Mouse (Mus musculus) forebrain, postnatal 0 days (tissue): ENCODE measurements at regions not wholly inside any gene's neighbourhood (a gene's known extent, or its start where the extent isn't known, plus 50 kb on each side); places are given as distances from the start of the nearest gene placed in this dataset.

Source experiments
- ATAC-seq: fragments of 200-750 bp; cut with Nextera tagmentation; 2 replicates; pipeline ENCODE4 v1.8.0; 2017; ENCODE audit warnings: mild to moderate bottlenecking, moderate library complexity
- DNase-seq: peaks from one replicate; pipeline ENCODE4 v3.0.0-alpha.2; 2015
- H3K27ac ChIP-seq: fragments of 300-500 bp; sonication (generic); 2 replicates; pipeline ENCODE4 v1.5.1; 2014; ENCODE audit warnings: low read depth, mild to moderate bottlenecking, antibody characterized with exemption, low read length, moderate library complexity, mixed read lengths
- H3K27me3 ChIP-seq: fragments of 300-500 bp; sonication (generic); 2 replicates; pipeline ENCODE4 v1.6.1; 2014; ENCODE audit warnings: mild to moderate bottlenecking, low read length, mixed read lengths; ENCODE audit not compliant: insufficient read depth
- H3K36me3 ChIP-seq: fragments of 300-500 bp; sonication (generic); 2 replicates; pipeline ENCODE4 v1.6.1; 2014; ENCODE audit warnings: mild to moderate bottlenecking, moderate library complexity; ENCODE audit not compliant: insufficient read depth
- H3K4me1 ChIP-seq: fragments of 300-500 bp; sonication (generic); 2 replicates; pipeline ENCODE4 v1.6.1; 2014; ENCODE audit warnings: antibody characterized with exemption; ENCODE audit not compliant: insufficient read depth
- H3K4me2 ChIP-seq: fragments of 300-500 bp; sonication (generic); 2 replicates; pipeline ENCODE4 v1.6.1; 2014; ENCODE audit warnings: low read depth, mild to moderate bottlenecking, moderate library complexity
- H3K4me3 ChIP-seq: fragments of 300-500 bp; sonication (generic); 2 replicates; pipeline ENCODE4 v1.5.1; 2014; ENCODE audit warnings: low read depth, low read length, mixed read lengths
- H3K9ac ChIP-seq: fragments of 300-500 bp; sonication (generic); 2 replicates; pipeline ENCODE4 v1.6.1; 2014; ENCODE audit warnings: mild to moderate bottlenecking
- H3K9me3 ChIP-seq: fragments of 300-500 bp; sonication (generic); 2 replicates; pipeline ENCODE4 v1.6.1; 2016; ENCODE audit warnings: low read length
- CTCF ChIP-seq: sonication (generic); IDR thresholded peaks from 2 replicates; pipeline ENCODE4 v1.5.1; 2016; ENCODE audit warnings: antibody characterized with exemption, control low read depth, low read depth
- WGBS: fragments of 180-500 bp; shearing (Covaris S2); extraction: QIAGEN DNeasy Blood & Tissue Kit; methylation state at CpG from one replicate; pipeline ENCODE4 v1.1.7; 2014; 5-methylcytosine and 5-hydroxymethylcytosine counted together

- no peaks in the 10 kb centered on the region for H3K9me3 ChIP-seq
- ATAC-seq (peak; percentile 45; the same call in 1 of the 2 replicates), DNase-seq (peak; percentile 68)
- H3K27ac ChIP-seq: no peak overlapping the region
- no peaks in the 10 kb centered on the region for H3K27me3 ChIP-seq
- no peak for TF ChIP-seq CTCF
- H3K4me1 ChIP-seq: no peaks in the 10 kb centered on the region
- WGBS: 7% methylated on average over 1 of the region's 1 CpGs
- no peak overlapping the region for H3K4me3 ChIP-seq
- no peaks in the 10 kb centered on the region for H3K36me3 ChIP-seq
- no peak overlapping the region for H3K4me2 ChIP-seq
- no peak overlapping the region for H3K9ac ChIP-seq
Observed at GRCm38 (mm10) chr8:58998081-58998480, 85.6 kb upstream of the Galntl6 start.
